Mouse (Mus musculus): Measurements from ENCODE around the gene Dnah3.

Gene Dnah3

GRCm38 (mm10) chr7:119937036-119937435 lies 158.0 kb downstream of the Dnah3 start:
- no peak for DNase-seq

GRCm38 (mm10) chr7:119936321-119936720 lies 158.8 kb downstream of the Dnah3 start:
- no peak for DNase-seq

- DNase-seq: no peak
Measured at GRCm38 (mm10) chr7:119928783-119929440, 166.2 kb downstream of the Dnah3 start.

GRCm38 (mm10) chr7:119921054-119921453 lies 174.0 kb downstream of the Dnah3 start:
- DNase-seq: no peak

- no peak for DNase-seq
Measured at GRCm38 (mm10) chr7:119920457-119920856, 174.6 kb downstream of the Dnah3 start.

- no peak for DNase-seq
Measured at GRCm38 (mm10) chr7:119911727-119912126, 183.4 kb downstream of the Dnah3 start.

GRCm38 (mm10) chr7:119906523-119907215 lies 188.4 kb downstream of the Dnah3 start:
- DNase-seq: no peak

GRCm38 (mm10) chr7:119899386-119900057 lies 195.6 kb downstream of the Dnah3 start:
- DNase-seq: no peak

- no peak for DNase-seq
Measured at GRCm38 (mm10) chr7:119898247-119898856, 196.7 kb downstream of the Dnah3 start.

- DNase-seq: no peak
Measured at GRCm38 (mm10) chr7:119897521-119898109, 197.5 kb downstream of the Dnah3 start.

- peak; percentile 97 for DNase-seq
Measured at GRCm38 (mm10) chr7:119895639-119896512, 199.2 kb downstream of the Dnah3 start, which contains the start of the genes Lyrm1 and Dcun1d3. Lyrm1 (plus strand) TSS chr7:119895861. Dcun1d3 (minus strand) TSS chr7:119896298.

- DNase-seq: peak; percentile 38 to 54
Measured at GRCm38 (mm10) chr7:119894818-119895544, 200.1 kb downstream of the Dnah3 start.

- DNase-seq: no peak
Measured at GRCm38 (mm10) chr7:119892742-119893141, 202.3 kb downstream of the Dnah3 start.

GRCm38 (mm10) chr7:119892198-119892597 lies 202.9 kb downstream of the Dnah3 start:
- no peak for DNase-seq

- DNase-seq: no peak
Measured at GRCm38 (mm10) chr7:119887887-119888286, 207.2 kb downstream of the Dnah3 start.

- DNase-seq: no peak
Measured at GRCm38 (mm10) chr7:119881229-119881628, 213.9 kb downstream of the Dnah3 start.

- DNase-seq: peak; percentile 62 to 73
Measured at GRCm38 (mm10) chr7:119880345-119880744, 214.7 kb downstream of the Dnah3 start.

GRCm38 (mm10) chr7:119879171-119879570 lies 215.9 kb downstream of the Dnah3 start:
- DNase-seq: no peak

GRCm38 (mm10) chr7:119875776-119876440 lies 219.2 kb downstream of the Dnah3 start:
- peak; percentile 78 to 87 for DNase-seq

GRCm38 (mm10) chr7:119873050-119873449 lies 222.0 kb downstream of the Dnah3 start:
- DNase-seq: no peak

Measured in kidney, adult 8-10 months (tissue).